Mouse (Mus musculus): ENCODE measurements around the gene Acad8. TPM values are rescaled to one million over a fixed set of nuclear protein-coding genes. Genes with fewer than 3 reads are reported as not detected.

Acad8 gene
- polyA plus RNA-seq, 1 experiment, result 18.5 TPM

GRCm38 (mm10) chr9:27029022-27029827 lies 29.9 kb upstream of the Acad8 start:
- H3K4me3 ChIP-seq, result peak overlapping the region; percentile 59
- no peaks in the 10 kb centered on the region for H3K27me3 ChIP-seq (ENCODE audit: control insufficient read depth, insufficient read depth, insufficient read length)
- peak overlapping the region; percentile 85 for H3ac ChIP-seq (ENCODE audit: control insufficient read depth, insufficient read length)
- peaks cover 81% of the 10 kb centered on the region for H3K79me2 ChIP-seq (ENCODE audit: control insufficient read depth, insufficient read depth)
- peak overlapping the region; percentile 76 for H3K4me2 ChIP-seq (ENCODE audit: low read depth)
- TF ChIP-seq MYOD1 (IDR thresholded peaks at IDR 0.05; ENCODE audit: control insufficient read depth in 1 of 3, insufficient read length in 2 of 3, low read depth in 2 of 3), result peak in 1 of 3 experiments; percentile 11
- TF ChIP-seq POLR2A (IDR thresholded peaks at IDR 0.05; ENCODE audit: insufficient read length, low read depth), result no peak
- no peak for TF ChIP-seq CEBPB (IDR thresholded peaks at IDR 0.05; ENCODE audit: insufficient read depth, poor library complexity, severe bottlenecking)
- no peaks in the 10 kb centered on the region for H3K36me3 ChIP-seq (ENCODE audit: control insufficient read depth, insufficient read depth)

- peak overlapping the region; percentile 76 for H3K4me2 ChIP-seq (ENCODE audit: low read depth)
- peaks cover 63% of the 10 kb centered on the region for H3K79me2 ChIP-seq (ENCODE audit: control insufficient read depth, insufficient read depth)
- no peak overlapping the region for H3K4me3 ChIP-seq
- H3K36me3 ChIP-seq (ENCODE audit: control insufficient read depth, insufficient read depth), result peaks cover 4% of the 10 kb centered on the region
- H3ac ChIP-seq (ENCODE audit: control insufficient read depth, insufficient read length), result no peak overlapping the region
- TF ChIP-seq REST (IDR thresholded peaks at IDR 0.05; ENCODE audit: insufficient read depth, insufficient read length) (no peak), MAX (IDR thresholded peaks at IDR 0.05; ENCODE audit: low read depth) (no peak), USF1 (IDR thresholded peaks at IDR 0.05; ENCODE audit: low read depth) (no peak), MYOD1 (IDR thresholded peaks at IDR 0.05; ENCODE audit: control insufficient read depth in 1 of 3, insufficient read length in 2 of 3, low read depth in 2 of 3) (no peak), TCF3 (IDR thresholded peaks at IDR 0.05; ENCODE audit: insufficient read length, low read depth) (no peak), SRF (IDR thresholded peaks at IDR 0.05; ENCODE audit: control insufficient read depth, insufficient read length, low read depth) (no peak), TCF12 (IDR thresholded peaks at IDR 0.05; ENCODE audit: insufficient read depth, poor library complexity, severe bottlenecking) (no peak), MYOG (IDR thresholded peaks at IDR 0.05; ENCODE audit: control insufficient read depth in 1 of 3, insufficient read depth in 1 of 3, insufficient read length in 2 of 3, low read depth in 2 of 3) (no peak), CEBPB (IDR thresholded peaks at IDR 0.05; ENCODE audit: insufficient read depth, poor library complexity, severe bottlenecking) (no peak), POLR2AphosphoS2 (IDR thresholded peaks at IDR 0.05; ENCODE audit: insufficient read length, low read depth) (no peak), POLR2A (IDR thresholded peaks at IDR 0.05; ENCODE audit: insufficient read length, low read depth) (no peak), E2F4 (IDR thresholded peaks at IDR 0.05; ENCODE audit: insufficient read depth) (no peak)
- H3K27me3 ChIP-seq (ENCODE audit: control insufficient read depth, insufficient read depth, insufficient read length), result no peaks in the 10 kb centered on the region
Observed at GRCm38 (mm10) chr9:27026708-27027107, 27.3 kb upstream of the Acad8 start.

DNA sequence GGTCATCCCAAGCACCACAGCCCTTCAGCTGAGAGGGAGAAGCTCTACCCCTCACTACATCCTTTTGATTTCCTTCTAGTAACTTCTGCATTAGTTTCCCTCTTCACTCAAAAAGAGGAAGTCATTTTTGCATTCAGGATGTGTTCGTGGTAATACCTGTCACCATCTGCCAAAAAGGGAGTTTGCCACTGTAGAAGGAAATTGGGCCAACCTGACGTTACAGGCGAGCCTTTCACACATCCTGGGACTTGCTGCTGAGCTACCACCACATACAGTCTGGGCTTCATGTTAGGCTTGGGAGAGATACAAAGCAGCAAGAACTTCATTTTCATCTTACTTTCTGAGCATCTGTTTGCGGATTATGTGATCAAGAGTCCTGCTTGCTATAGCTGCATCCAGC lies 24.3 kb upstream of the Acad8 start:
- Histone ChIP-seq H3K36me3 (ENCODE audit: control insufficient read depth, insufficient read depth) (peaks cover 4% of the 10 kb centered on the region), H3K4me2 (ENCODE audit: low read depth) (no peak overlapping the region), H3ac (ENCODE audit: control insufficient read depth, insufficient read length) (no peak overlapping the region), H3K79me2 (ENCODE audit: control insufficient read depth, insufficient read depth) (peaks cover 50% of the 10 kb centered on the region), H3K27me3 (ENCODE audit: control insufficient read depth, insufficient read depth, insufficient read length) (no peaks in the 10 kb centered on the region), H3K4me3 (no peak overlapping the region)
- TF ChIP-seq USF1 (IDR thresholded peaks at IDR 0.05; ENCODE audit: low read depth) (no peak), CEBPB (IDR thresholded peaks at IDR 0.05; ENCODE audit: insufficient read depth, poor library complexity, severe bottlenecking) (no peak), MAX (IDR thresholded peaks at IDR 0.05; ENCODE audit: low read depth) (no peak), REST (IDR thresholded peaks at IDR 0.05; ENCODE audit: insufficient read depth, insufficient read length) (no peak), SRF (IDR thresholded peaks at IDR 0.05; ENCODE audit: control insufficient read depth, insufficient read length, low read depth) (no peak), TCF3 (IDR thresholded peaks at IDR 0.05; ENCODE audit: insufficient read length, low read depth) (no peak), MYOG (IDR thresholded peaks at IDR 0.05; ENCODE audit: control insufficient read depth in 1 of 3, insufficient read depth in 1 of 3, insufficient read length in 2 of 3, low read depth in 2 of 3) (no peak), E2F4 (IDR thresholded peaks at IDR 0.05; ENCODE audit: insufficient read depth) (no peak), POLR2A (IDR thresholded peaks at IDR 0.05; ENCODE audit: insufficient read length, low read depth) (no peak), MYOD1 (IDR thresholded peaks at IDR 0.05; ENCODE audit: control insufficient read depth in 1 of 3, insufficient read length in 2 of 3, low read depth in 2 of 3) (no peak), POLR2AphosphoS2 (IDR thresholded peaks at IDR 0.05; ENCODE audit: insufficient read length, low read depth) (no peak)

- Histone ChIP-seq H3K4me2 (ENCODE audit: low read depth) (no peak overlapping the region), H3K27me3 (ENCODE audit: control insufficient read depth, insufficient read depth, insufficient read length) (no peaks in the 10 kb centered on the region), H3K36me3 (ENCODE audit: control insufficient read depth, insufficient read depth) (peaks cover 21% of the 10 kb centered on the region), H3ac (ENCODE audit: control insufficient read depth, insufficient read length) (no peak overlapping the region), H3K4me3 (no peak overlapping the region), H3K79me2 (ENCODE audit: control insufficient read depth, insufficient read depth) (peaks cover 7% of the 10 kb centered on the region)
- TF ChIP-seq MYOD1 (IDR thresholded peaks at IDR 0.05; ENCODE audit: control insufficient read depth in 1 of 3, insufficient read length in 2 of 3, low read depth in 2 of 3) (no peak), SRF (IDR thresholded peaks at IDR 0.05; ENCODE audit: control insufficient read depth, insufficient read length, low read depth) (no peak), MYOG (IDR thresholded peaks at IDR 0.05; ENCODE audit: control insufficient read depth in 1 of 3, insufficient read depth in 1 of 3, insufficient read length in 2 of 3, low read depth in 2 of 3) (no peak), TCF12 (IDR thresholded peaks at IDR 0.05; ENCODE audit: insufficient read depth, poor library complexity, severe bottlenecking) (no peak), E2F4 (IDR thresholded peaks at IDR 0.05; ENCODE audit: insufficient read depth) (no peak), TCF3 (IDR thresholded peaks at IDR 0.05; ENCODE audit: insufficient read length, low read depth) (no peak), POLR2AphosphoS2 (IDR thresholded peaks at IDR 0.05; ENCODE audit: insufficient read length, low read depth) (no peak), REST (IDR thresholded peaks at IDR 0.05; ENCODE audit: insufficient read depth, insufficient read length) (no peak), POLR2A (IDR thresholded peaks at IDR 0.05; ENCODE audit: insufficient read length, low read depth) (no peak), USF1 (IDR thresholded peaks at IDR 0.05; ENCODE audit: low read depth) (no peak), MAX (IDR thresholded peaks at IDR 0.05; ENCODE audit: low read depth) (no peak), CEBPB (IDR thresholded peaks at IDR 0.05; ENCODE audit: insufficient read depth, poor library complexity, severe bottlenecking) (no peak)
Observed at GRCm38 (mm10) chr9:27018961-27019360, 19.6 kb upstream of the Acad8 start.
